19 mouse cellular contexts compared by ENCODE assay signal in the genomic region with DNA sequence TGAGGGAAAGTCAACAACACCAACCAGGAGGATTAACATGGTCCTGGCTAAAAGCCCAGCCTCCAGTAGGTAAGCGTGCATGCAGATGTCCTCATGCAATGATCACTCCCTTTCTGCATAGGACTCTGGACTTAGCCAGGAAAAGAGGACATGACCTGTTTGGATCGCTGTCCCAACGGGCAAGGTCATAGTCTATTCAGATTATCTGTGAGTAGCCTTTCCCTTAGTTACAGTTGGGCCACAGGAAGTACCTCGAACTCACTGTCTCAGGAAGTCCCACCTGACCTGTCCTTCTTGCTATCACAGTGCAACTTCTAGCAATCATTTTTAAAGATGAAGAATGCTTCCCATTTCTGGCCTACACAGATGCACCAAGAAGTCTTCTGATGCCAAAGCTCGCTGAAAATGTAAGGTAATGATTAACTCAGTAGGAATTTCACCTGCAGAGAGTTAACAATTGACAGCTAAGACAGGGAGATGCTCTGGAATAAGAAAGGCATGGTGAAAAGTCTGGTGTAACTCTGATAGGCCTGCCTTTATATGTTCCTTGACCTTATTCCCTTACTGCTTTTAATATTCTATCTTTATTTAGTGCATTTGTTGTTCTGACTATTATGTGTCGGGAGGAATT.
DNase-seq lines count a peak whose midpoint lies in the region; ATAC-seq and TF ChIP-seq lines count a peak whose summit lies in the region.
"Had no signal": no experiment of that assay in that cellular context is flagged by ENCODE, and none has a peak within 500 bp of the region (broad histone marks: within the 10 kb centered on the region; RNA-seq: fewer than 3 reads in every experiment).

No protein-coding gene starts in this region.

- no peak for TF ChIP-seq CTCF in kidney, adult 2 months (conservative IDR thresholded peaks at IDR 0.05; ENCODE audit: insufficient read depth, insufficient read length, low read depth, low read length)
- TF ChIP-seq CTCF in liver, embryonic 14.5 days (IDR thresholded peaks at IDR 0.05; ENCODE audit: low read depth) = no peak

- no peak for TF ChIP-seq EP300 in liver, embryonic 14.5 days (IDR thresholded peaks at IDR 0.05; ENCODE audit: low read depth)

- intact Hi-C loops in heart, postnatal 25 days (cut with DNase I) = no loop called here

- no peaks in the 10 kb centered on the region for H3K4me1 ChIP-seq in intestine, embryonic 15.5 days (replicated peaks)
- H3K4me1 ChIP-seq in kidney, adult 2 months (ENCODE audit: control insufficient read depth, insufficient read depth, low read length) = peaks cover 4% of the 10 kb centered on the region; the same call in 1 of the 2 replicates
- peaks cover 0 to 5% of the 10 kb centered on the region in 2 experiments; a peak in 2 of 4 replicates for H3K4me1 ChIP-seq in liver, embryonic 14.5 days (replicated peaks; ENCODE audit: control insufficient read depth in 2 of 2, insufficient read depth in 2 of 2, low read length in 1 of 2)
- H3K4me1 ChIP-seq in heart, embryonic 12.5 days (replicated peaks) = 0 out of 2 replicates have a peak, but pooled peaks cover 2% of the 10 kb centered on the region
- H3K4me1 ChIP-seq: embryonic facial prominence, embryonic 12.5 days; heart, embryonic 10.5 days; neural tube, embryonic 13.5 days had no signal

- no peak overlapping the region for H3K4me3 ChIP-seq in intestine, embryonic 15.5 days (replicated peaks)
- H3K4me3 ChIP-seq in kidney, adult 2 months (ENCODE audit: insufficient read depth, low read depth, low read length) = no peak overlapping the region
- no peak overlapping the region for H3K4me3 ChIP-seq in liver, embryonic 14.5 days (ENCODE audit: insufficient read depth in 1 of 2, low read depth in 2 of 2, low read length in 2 of 2)
- H3K4me3 ChIP-seq in heart, embryonic 12.5 days = no peak overlapping the region
- H3K4me3 ChIP-seq: embryonic facial prominence, embryonic 12.5 days; forebrain, embryonic 15.5 days; heart, embryonic 10.5 days; layer of hippocampus, adult 2 months; neural tube, embryonic 13.5 days had no signal

- H3K9me3 ChIP-seq in intestine, embryonic 15.5 days = no peaks in the 10 kb centered on the region
- H3K9me3 ChIP-seq in liver, embryonic 14.5 days (ENCODE audit: control insufficient read depth, low read length) = no peaks in the 10 kb centered on the region
- H3K9me3 ChIP-seq in heart, embryonic 12.5 days (replicated peaks) = no peaks in the 10 kb centered on the region
- H3K9me3 ChIP-seq: embryonic facial prominence, embryonic 12.5 days; forebrain, embryonic 15.5 days; heart, embryonic 10.5 days; neural tube, embryonic 13.5 days had no signal

- no peaks in the 10 kb centered on the region for H3K36me3 ChIP-seq in intestine, embryonic 15.5 days
- no peaks in the 10 kb centered on the region for H3K36me3 ChIP-seq in kidney, adult 2 months (ENCODE audit: control insufficient read depth, insufficient read depth, low read length)
- no peaks in the 10 kb centered on the region for H3K36me3 ChIP-seq in liver, embryonic 14.5 days (replicated peaks; ENCODE audit: control insufficient read depth, insufficient read depth, low read depth)
- H3K36me3 ChIP-seq in heart, embryonic 12.5 days = no peaks in the 10 kb centered on the region
- H3K36me3 ChIP-seq: embryonic facial prominence, embryonic 12.5 days; forebrain, embryonic 15.5 days; heart, embryonic 10.5 days; neural tube, embryonic 13.5 days had no signal

- no peak overlapping the region for H3K9ac ChIP-seq in intestine, embryonic 15.5 days
- H3K9ac ChIP-seq in liver, embryonic 14.5 days (replicated peaks) = no peak overlapping the region
- H3K9ac ChIP-seq in heart, embryonic 12.5 days = no peak overlapping the region
- H3K9ac ChIP-seq: embryonic facial prominence, embryonic 12.5 days; forebrain, embryonic 15.5 days; neural tube, embryonic 13.5 days had no signal

- no peaks in the 10 kb centered on the region for H3K27me3 ChIP-seq in intestine, embryonic 15.5 days (replicated peaks)
- H3K27me3 ChIP-seq in kidney, adult 2 months (replicated peaks; ENCODE audit: control insufficient read depth, insufficient read depth, low read length) = no peaks in the 10 kb centered on the region
- no peaks in the 10 kb centered on the region for H3K27me3 ChIP-seq in liver, embryonic 14.5 days (ENCODE audit: control insufficient read depth, insufficient read depth, low read length)
- H3K27me3 ChIP-seq in heart, embryonic 12.5 days (replicated peaks) = no peaks in the 10 kb centered on the region
- H3K27me3 ChIP-seq: embryonic facial prominence, embryonic 12.5 days; forebrain, embryonic 15.5 days; neural tube, embryonic 13.5 days; Patski had no signal

- ATAC-seq in intestine, embryonic 15.5 days = peak; percentile 86
- ATAC-seq in liver, embryonic 14.5 days (ENCODE audit: insufficient read depth) = peak; percentile 81
- no peak for ATAC-seq in CD4-positive, CD25-positive, alpha-beta regulatory T cell, adult 4 months
- ATAC-seq in heart, embryonic 12.5 days (ENCODE audit: insufficient number of reproducible peaks, low FRiP score) = no peak
- ATAC-seq: activated CD4-positive, CD25-positive, alpha-beta regulatory T cell, adult 4 months; Patski had no signal

- WGBS in intestine, embryonic 15.5 days = 69% methylated on average over 6 of the region's 6 CpGs
- WGBS in kidney, adult 2 months = 49% methylated on average over 6 of the region's 6 CpGs
- 47% methylated on average over 6 of the region's 6 CpGs for WGBS in liver, embryonic 14.5 days (ENCODE audit: insufficient replicate concordance)
- WGBS in heart, embryonic 12.5 days = 75% methylated on average over 6 of the region's 6 CpGs

- no peak overlapping the region for H3K4me2 ChIP-seq in intestine, embryonic 15.5 days (replicated peaks)
- no peak overlapping the region for H3K4me2 ChIP-seq in liver, embryonic 14.5 days (ENCODE audit: low read depth)
- H3K4me2 ChIP-seq in heart, embryonic 12.5 days = no peak overlapping the region
- H3K4me2 ChIP-seq: embryonic facial prominence, embryonic 12.5 days; forebrain, embryonic 15.5 days; neural tube, embryonic 13.5 days had no signal

- TF ChIP-seq POLR2A in kidney, adult 2 months (IDR thresholded peaks at IDR 0.05; ENCODE audit: low read depth, low read length) = no peak

- peak; percentile 89 for DNase-seq in kidney, adult 2 months
- peak; percentile 59 for DNase-seq in kidney, postnatal 14 days
- peak in 2 of 3 experiments; percentile 13 to 17 for DNase-seq in liver, embryonic 14.5 days (ENCODE audit: low read depth in 3 of 3, low spot score in 3 of 3)
- DNase-seq in c-Kit-positive CD71-positive TER-119-positive erythroid progenitor cells, embryonic 14.5 days (ENCODE audit: low spot score) = no peak
- no peak for DNase-seq in heart, postnatal 25 days (ENCODE audit: low spot score)
- DNase-seq: left cerebral cortex, postnatal 4 days; lung, adult 2 months; lung, postnatal 36 days; thymus, adult 18-20 months had no signal

- no peak overlapping the region for H3K27ac ChIP-seq in intestine, embryonic 15.5 days
- peak overlapping the region; percentile 90 for H3K27ac ChIP-seq in kidney, adult 2 months (ENCODE audit: insufficient read depth, low read depth, low read length)
- H3K27ac ChIP-seq in liver, embryonic 14.5 days = no peak overlapping the region
- no peak overlapping the region for H3K27ac ChIP-seq in heart, embryonic 12.5 days (ENCODE audit: poor library complexity, severe bottlenecking)
- H3K27ac ChIP-seq: embryonic facial prominence, embryonic 12.5 days; forebrain, embryonic 15.5 days; heart, embryonic 10.5 days; layer of hippocampus, adult 2 months; neural tube, embryonic 13.5 days had no signal

Comparison
In these comparisons a context has a peak if more than half of its experiments do, and no peak if none do; other contexts are left out.
1. ATAC-seq: peak in intestine, embryonic 15.5 days (single experiment) and liver, embryonic 14.5 days (single experiment); none in CD4-positive, CD25-positive, alpha-beta regulatory T cell, adult 4 months (single experiment) and heart, embryonic 12.5 days (single experiment).
2. DNase-seq: peak in kidney, adult 2 months (single experiment), kidney, postnatal 14 days (single experiment) and liver, embryonic 14.5 days (2 of 3); none in c-Kit-positive CD71-positive TER-119-positive erythroid progenitor cells, embryonic 14.5 days (single experiment) and heart, postnatal 25 days (single experiment).